Mouse (Mus musculus) forebrain, postnatal 0 days (tissue): ENCODE measurements around the gene Cnot6. TPM values are rescaled to one million over a fixed set of nuclear protein-coding genes. Genes with fewer than 3 reads are reported as not detected.

Experiments
- ATAC-seq: fragments of 200-750 bp; cut with Nextera tagmentation; 2 replicates; pipeline ENCODE4 v1.8.0; 2017; ENCODE audit warnings: mild to moderate bottlenecking, moderate library complexity
- DNase-seq: peaks from one replicate; pipeline ENCODE4 v3.0.0-alpha.2; 2015
- H3K27ac ChIP-seq: fragments of 300-500 bp; sonication (generic); 2 replicates; pipeline ENCODE4 v1.5.1; 2014; ENCODE audit warnings: low read depth, mild to moderate bottlenecking, antibody characterized with exemption, low read length, moderate library complexity, mixed read lengths
- H3K27me3 ChIP-seq: fragments of 300-500 bp; sonication (generic); 2 replicates; pipeline ENCODE4 v1.6.1; 2014; ENCODE audit warnings: mild to moderate bottlenecking, low read length, mixed read lengths; ENCODE audit not compliant: insufficient read depth
- H3K36me3 ChIP-seq: fragments of 300-500 bp; sonication (generic); 2 replicates; pipeline ENCODE4 v1.6.1; 2014; ENCODE audit warnings: mild to moderate bottlenecking, moderate library complexity; ENCODE audit not compliant: insufficient read depth
- H3K4me1 ChIP-seq: fragments of 300-500 bp; sonication (generic); 2 replicates; pipeline ENCODE4 v1.6.1; 2014; ENCODE audit warnings: antibody characterized with exemption; ENCODE audit not compliant: insufficient read depth
- H3K4me2 ChIP-seq: fragments of 300-500 bp; sonication (generic); 2 replicates; pipeline ENCODE4 v1.6.1; 2014; ENCODE audit warnings: low read depth, mild to moderate bottlenecking, moderate library complexity
- H3K4me3 ChIP-seq: fragments of 300-500 bp; sonication (generic); 2 replicates; pipeline ENCODE4 v1.5.1; 2014; ENCODE audit warnings: low read depth, low read length, mixed read lengths
- H3K9ac ChIP-seq: fragments of 300-500 bp; sonication (generic); 2 replicates; pipeline ENCODE4 v1.6.1; 2014; ENCODE audit warnings: mild to moderate bottlenecking
- H3K9me3 ChIP-seq: fragments of 300-500 bp; sonication (generic); 2 replicates; pipeline ENCODE4 v1.6.1; 2016; ENCODE audit warnings: low read length
- CTCF ChIP-seq: sonication (generic); IDR thresholded peaks from 2 replicates; pipeline ENCODE4 v1.5.1; 2016; ENCODE audit warnings: antibody characterized with exemption, control low read depth, low read depth
- WGBS: fragments of 180-500 bp; shearing (Covaris S2); extraction: QIAGEN DNeasy Blood & Tissue Kit; methylation state at CpG from one replicate; pipeline ENCODE4 v1.1.7; 2014; 5-methylcytosine and 5-hydroxymethylcytosine counted together
- polyA plus RNA-seq: library from polyadenylated mRNA; unstranded; fragments of >200 nt; fragmentation: Nextera tagmentation; extraction: Ambion mirVana; gene quantifications from 2 replicates; pipeline ENCODE4 v1.2.1, GENCODE M21; 2015
- total RNA-seq: library from RNA; depleted of rRNA; stranded (reverse); fragments of >200 nt; gene quantifications from 2 replicates; pipeline ENCODE4 v1.2.3, GENCODE M21; 2014

Gene Cnot6
- total and polyA plus RNA-seq, 2 experiments from 2014 or later, result 31.9 to 63.9 TPM

DNA sequence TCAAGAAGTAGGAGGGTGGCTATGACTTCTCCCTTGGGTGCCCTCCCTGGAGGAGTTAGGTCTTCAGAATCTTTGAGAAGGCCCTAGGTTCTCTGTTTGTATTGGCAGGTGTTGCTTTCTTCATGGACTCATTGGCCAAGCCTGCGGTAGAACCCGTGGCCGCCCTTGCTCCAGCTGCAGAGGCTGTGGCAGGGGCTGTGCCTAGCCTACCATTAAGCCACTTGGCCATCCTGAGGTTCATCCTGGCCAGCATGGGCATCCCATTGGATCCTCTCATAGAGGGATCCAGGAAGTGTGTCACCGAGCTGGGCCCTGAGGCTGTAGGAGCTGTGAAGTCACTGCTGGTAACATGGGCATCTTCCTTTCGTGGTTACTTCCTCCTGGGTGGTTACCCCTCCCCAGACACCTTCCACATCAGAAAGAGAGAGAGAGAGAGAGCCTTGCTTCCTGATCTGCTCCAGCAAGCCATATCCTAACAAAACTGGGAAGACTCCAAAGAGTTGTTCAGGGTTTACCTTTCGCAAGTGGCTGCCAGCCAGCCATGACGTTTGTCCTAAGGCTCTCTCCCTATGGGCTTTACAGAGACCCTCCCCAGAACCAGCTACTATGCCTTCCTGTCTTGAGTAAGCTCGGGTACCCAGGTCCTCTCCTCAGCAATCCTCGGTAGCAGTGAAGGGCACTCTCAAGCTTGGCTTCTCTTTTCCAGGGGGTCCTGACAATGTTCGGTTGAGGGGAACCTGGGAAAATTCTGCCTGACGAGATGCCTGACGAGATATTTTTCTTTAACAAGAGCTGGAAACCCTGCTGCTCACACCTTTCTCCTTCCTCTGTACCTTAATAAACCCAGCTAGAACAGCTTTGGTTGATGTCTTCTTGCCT, 48.0 kb downstream of the Cnot6 start:
- H3K9me3 ChIP-seq, result no peaks in the 10 kb centered on the region
- no peak overlapping the region for H3K4me2 ChIP-seq
- WGBS, result 78% methylated on average over 12 of the region's 12 CpGs
- H3K9ac ChIP-seq, result no peak overlapping the region
- H3K27ac ChIP-seq, result no peak overlapping the region
- peaks cover 4% of the 10 kb centered on the region; the same call in 1 of the 2 replicates for H3K36me3 ChIP-seq
- DNase-seq, result no peak
- no peaks in the 10 kb centered on the region for H3K4me1 ChIP-seq
- no peak for ATAC-seq
- no peak overlapping the region for H3K4me3 ChIP-seq
- no peaks in the 10 kb centered on the region for H3K27me3 ChIP-seq
- no peak for TF ChIP-seq CTCF

DNA sequence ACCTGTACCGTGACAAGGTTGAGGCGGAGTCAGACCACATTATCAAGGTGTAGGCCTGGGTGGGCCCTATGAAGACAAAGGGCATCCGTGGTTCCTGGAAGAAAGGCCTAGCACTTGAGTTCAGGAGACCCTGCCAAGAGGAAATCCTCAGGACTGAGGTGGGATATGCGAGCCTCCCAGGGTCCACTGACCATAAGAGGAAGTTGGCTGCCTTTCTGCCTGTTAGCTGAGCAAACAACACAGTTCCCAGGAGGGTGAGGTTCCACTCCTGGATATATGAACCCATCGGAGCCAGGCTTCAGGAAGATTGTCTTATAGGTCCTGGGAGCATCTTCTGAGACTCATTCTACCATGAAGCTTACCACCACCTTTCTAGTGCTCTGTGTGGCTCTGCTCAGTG, 49.2 kb downstream of the Cnot6 start, which contains the start of gene Scgb3a1:
Scgb3a1 (plus strand) TSS at position 301 of the 400 bp plus-strand sequence.
- DNase-seq (no peak), ATAC-seq (no peak)
- H3K27ac ChIP-seq, result no peak within 1 kb of the TSS
- H3K27me3 ChIP-seq, result no peaks in the 10 kb centered on the region
- no peak for TF ChIP-seq CTCF
- H3K4me2 ChIP-seq, result no peak within 1 kb of the TSS
- H3K4me1 ChIP-seq, result no peaks in the 10 kb centered on the region
- H3K9me3 ChIP-seq, result no peaks in the 10 kb centered on the region
- H3K36me3 ChIP-seq, result peaks cover under 1% of the 10 kb centered on the region; the same call in 1 of the 2 replicates
- no peak within 1 kb of the TSS for H3K9ac ChIP-seq
- no peak within 1 kb of the TSS for H3K4me3 ChIP-seq
- WGBS, result 89% methylated on average over 5 of the region's 5 CpGs

- no peaks in the 10 kb centered on the region for H3K4me1 ChIP-seq
- no peak for TF ChIP-seq CTCF
- WGBS, result 61% methylated on average over 15 of the region's 15 CpGs
These were observed 50.2 kb downstream of the Cnot6 start for GRCm38 (mm10) chr11:49662292-49662780.

DNA sequence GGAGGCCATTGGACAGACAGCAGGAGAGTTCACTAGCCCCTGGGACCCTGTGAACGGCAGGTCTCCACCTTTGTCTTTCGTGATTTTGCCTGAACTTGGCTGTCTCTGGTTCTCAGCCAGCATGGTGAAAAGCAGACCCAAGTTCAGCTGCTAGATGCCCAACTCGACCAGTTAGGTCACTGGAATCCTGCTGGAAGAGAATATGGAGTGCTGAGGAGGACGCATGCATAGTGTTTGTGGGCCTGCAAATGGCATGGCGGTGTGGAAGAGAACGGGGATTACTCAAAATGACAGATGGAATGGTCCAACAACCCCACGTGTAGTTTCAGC, 53.1 kb downstream of the Cnot6 start:
- ATAC-seq (no peak), DNase-seq (no peak)
- H3K27ac ChIP-seq, result no peak overlapping the region
- TF ChIP-seq CTCF, result no peak
- no peaks in the 10 kb centered on the region for H3K27me3 ChIP-seq
- H3K4me1 ChIP-seq, result no peaks in the 10 kb centered on the region
- no peaks in the 10 kb centered on the region for H3K36me3 ChIP-seq
- no peak overlapping the region for H3K4me2 ChIP-seq
- H3K9me3 ChIP-seq, result no peaks in the 10 kb centered on the region
- 66% methylated on average over 7 of the region's 7 CpGs for WGBS
- no peak overlapping the region for H3K4me3 ChIP-seq
- no peak overlapping the region for H3K9ac ChIP-seq

More at GRCm38 (mm10) chr11:49662292-49662780, 50.2 kb downstream of the Cnot6 start:
- no peaks in the 10 kb centered on the region for H3K9me3 ChIP-seq
- H3K4me3 ChIP-seq, result no peak overlapping the region
- ATAC-seq (no peak), DNase-seq (no peak)
- no peak overlapping the region for H3K9ac ChIP-seq
- H3K27ac ChIP-seq, result no peak overlapping the region
- H3K4me2 ChIP-seq, result no peak overlapping the region
- no peaks in the 10 kb centered on the region for H3K36me3 ChIP-seq
- H3K27me3 ChIP-seq, result no peaks in the 10 kb centered on the region

- no peak overlapping the region for H3K4me2 ChIP-seq
- no peaks in the 10 kb centered on the region for H3K27me3 ChIP-seq
- TF ChIP-seq CTCF, result no peak
- H3K4me3 ChIP-seq, result no peak overlapping the region
- no peaks in the 10 kb centered on the region for H3K36me3 ChIP-seq
- no peaks in the 10 kb centered on the region for H3K4me1 ChIP-seq
- DNase-seq, result no peak
- WGBS, result 73% methylated on average over 10 of the region's 10 CpGs
- no peak overlapping the region for H3K9ac ChIP-seq
- H3K9me3 ChIP-seq, result no peaks in the 10 kb centered on the region
- no peak overlapping the region for H3K27ac ChIP-seq
- ATAC-seq, result no peak
These were observed 53.6 kb downstream of the Cnot6 start for GRCm38 (mm10) chr11:49658791-49659469.

DNA sequence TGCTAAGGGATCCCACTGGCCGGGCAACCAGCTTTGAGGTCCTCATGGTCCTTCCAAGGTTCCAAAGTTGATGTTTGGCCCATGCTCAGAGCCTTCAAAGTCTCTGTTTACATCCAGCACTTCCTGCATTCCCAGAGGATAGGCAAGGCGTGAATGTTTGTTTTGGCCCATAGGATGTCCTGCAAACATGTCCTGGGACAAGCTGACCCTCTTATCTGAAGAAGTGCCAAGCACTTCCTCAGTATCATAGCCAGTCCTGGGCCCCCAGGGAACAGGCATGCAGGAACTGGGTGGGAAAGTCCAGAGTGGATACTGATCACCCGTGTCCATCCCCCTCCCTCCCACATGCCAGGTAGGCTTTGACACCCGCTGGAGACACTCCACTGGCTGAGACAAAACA, 54.5 kb downstream of the Cnot6 start:
- no peak for TF ChIP-seq CTCF
- ATAC-seq (no peak), DNase-seq (no peak)
- H3K27ac ChIP-seq, result no peak overlapping the region
- no peak overlapping the region for H3K4me2 ChIP-seq
- H3K9ac ChIP-seq, result no peak overlapping the region
- H3K27me3 ChIP-seq, result no peaks in the 10 kb centered on the region
- H3K36me3 ChIP-seq, result no peaks in the 10 kb centered on the region
- no peaks in the 10 kb centered on the region for H3K9me3 ChIP-seq
- H3K4me3 ChIP-seq, result no peak overlapping the region
- peaks cover under 1% of the 10 kb centered on the region; the same call in 1 of the 2 replicates for H3K4me1 ChIP-seq
- WGBS, result 89% methylated on average over 4 of the region's 4 CpGs

- no peaks in the 10 kb centered on the region for H3K36me3 ChIP-seq
- no peak for TF ChIP-seq CTCF
- no peak overlapping the region for H3K4me2 ChIP-seq
- ATAC-seq (no peak), DNase-seq (no peak)
- H3K4me3 ChIP-seq, result no peak overlapping the region
- no peak overlapping the region for H3K9ac ChIP-seq
- H3K27ac ChIP-seq, result no peak overlapping the region
- H3K27me3 ChIP-seq, result no peaks in the 10 kb centered on the region
- peaks cover 3% of the 10 kb centered on the region; the same call in 1 of the 2 replicates for H3K4me1 ChIP-seq
- H3K9me3 ChIP-seq, result no peaks in the 10 kb centered on the region
These were observed 57.0 kb downstream of the Cnot6 start for GRCm38 (mm10) chr11:49655501-49655900.
